Mouse (Mus musculus) lung, postnatal 36 days (tissue): ENCODE data around the gene Anks3.

Experiments used
- DNase-seq: peaks from one replicate; pipeline ENCODE4 v3.0.0; 2022; ENCODE audit warnings: mixed read lengths

Gene Anks3

GRCm38 (mm10) chr16:4894201-4894908, 69.7 kb downstream of the Anks3 start:
- peak; percentile 75 for DNase-seq

GRCm38 (mm10) chr16:4892171-4892570, 71.8 kb downstream of the Anks3 start:
- DNase-seq, result no peak
